Mouse (Mus musculus): ENCODE results near the gene Padi1.

Padi1 gene

GRCm38 (mm10) chr4:140815496-140815895 is 30.1 kb downstream of the Padi1 start:
- DNase-seq = no peak

GRCm38 (mm10) chr4:140814241-140815225 is 31.0 kb downstream of the Padi1 start:
- DNase-seq = peak; percentile 72

GRCm38 (mm10) chr4:140813358-140814185 is 32.0 kb downstream of the Padi1 start:
- no peak for DNase-seq

- DNase-seq = peak; percentile 68
These were observed 33.0 kb downstream of the Padi1 start for GRCm38 (mm10) chr4:140812609-140813008.

- no peak for DNase-seq
These were observed 33.4 kb downstream of the Padi1 start for GRCm38 (mm10) chr4:140812191-140812590.

GRCm38 (mm10) chr4:140810458-140811260 is 34.9 kb downstream of the Padi1 start, which contains the start of gene Padi3:
TSS of gene Padi3 (minus strand) at chr4:140810648.
- DNase-seq = no peak

GRCm38 (mm10) chr4:140809118-140809517 is 36.5 kb downstream of the Padi1 start:
- no peak for DNase-seq

- DNase-seq = no peak
These were observed 41.0 kb downstream of the Padi1 start for GRCm38 (mm10) chr4:140804601-140805000.

GRCm38 (mm10) chr4:140801364-140801763 is 44.2 kb downstream of the Padi1 start:
- DNase-seq = no peak

- no peak for DNase-seq
These were observed 48.8 kb downstream of the Padi1 start for GRCm38 (mm10) chr4:140796786-140797185.

GRCm38 (mm10) chr4:140794678-140795077 is 50.9 kb downstream of the Padi1 start:
- DNase-seq = no peak

- no peak for DNase-seq
These were observed 51.8 kb downstream of the Padi1 start for GRCm38 (mm10) chr4:140793795-140794194.

- no peak for DNase-seq
These were observed 53.0 kb downstream of the Padi1 start for GRCm38 (mm10) chr4:140792584-140792983.

GRCm38 (mm10) chr4:140791071-140791470 is 54.5 kb downstream of the Padi1 start:
- no peak for DNase-seq

- peak; percentile 44 for DNase-seq
These were observed 55.6 kb downstream of the Padi1 start for GRCm38 (mm10) chr4:140789983-140790382.

GRCm38 (mm10) chr4:140788983-140789382 is 56.6 kb downstream of the Padi1 start:
- DNase-seq = peak; percentile 82

- DNase-seq = no peak
These were observed 57.3 kb downstream of the Padi1 start for GRCm38 (mm10) chr4:140788264-140788663.

- DNase-seq = peak; percentile 63
These were observed 58.2 kb downstream of the Padi1 start for GRCm38 (mm10) chr4:140787414-140787813.

GRCm38 (mm10) chr4:140785217-140785616 is 60.4 kb downstream of the Padi1 start:
- DNase-seq = no peak

GRCm38 (mm10) chr4:140784292-140784945 is 61.2 kb downstream of the Padi1 start:
- no peak for DNase-seq

- DNase-seq = no peak
These were observed 62.8 kb downstream of the Padi1 start for GRCm38 (mm10) chr4:140782821-140783220.

- DNase-seq = no peak
These were observed 65.1 kb downstream of the Padi1 start for GRCm38 (mm10) chr4:140780507-140780906.

All from kidney, postnatal 10 days (tissue).